In genomic region chr10:80876028-80876427, GRCm38 (mm10) we compare ENCODE assay signal across 8 mouse cellular contexts. TPM values are rescaled to one million over a fixed set of nuclear protein-coding genes. Genes with fewer than 3 reads are reported as not detected.
DNase-seq lines count a peak whose midpoint lies in the region; ATAC-seq and TF ChIP-seq lines count a peak whose summit lies in the region.

No protein-coding gene starts in this region.

- no peaks in the 10 kb centered on the region for H3K27me3 ChIP-seq in intestine, postnatal 0 days (replicated peaks; ENCODE audit: control insufficient read depth, insufficient read depth, low read length)
- H3K27me3 ChIP-seq in splenic B cell, adult 2 months (ENCODE audit: control insufficient read depth, insufficient read depth, low read length, poor library complexity, severe bottlenecking) = 0 out of 2 replicates have a peak, but pooled peaks cover 1% of the 10 kb centered on the region

- H3K27ac ChIP-seq in intestine, postnatal 0 days (ENCODE audit: low read depth, low read length) = no peak overlapping the region

- 30% methylated on average over 5 of the region's 5 CpGs for WGBS in intestine, postnatal 0 days

- no peak overlapping the region for H3K9ac ChIP-seq in intestine, postnatal 0 days (ENCODE audit: low read depth, low read length)

- no peak overlapping the region for H3K4me2 ChIP-seq in intestine, postnatal 0 days (replicated peaks; ENCODE audit: low read depth)

- no peaks in the 10 kb centered on the region for H3K4me1 ChIP-seq in intestine, postnatal 0 days (replicated peaks; ENCODE audit: control insufficient read depth, insufficient read depth, low read length)

- DNase-seq in gastrocnemius, adult 18-20 months (ENCODE audit: low spot score) = peak; percentile 70
- no peak for DNase-seq in gastrocnemius, postnatal 25 days
- DNase-seq in urinary bladder, postnatal 25 days (ENCODE audit: low spot score) = peak; percentile 38
- DNase-seq in urinary bladder, adult 2 months (ENCODE audit: low spot score) = no peak
- peak; percentile 80 for DNase-seq in embryo, embryonic 10.5 days (ENCODE audit: low spot score)
- peak; percentile 67 for DNase-seq in lung, postnatal 14 days
- peak; percentile 84 for DNase-seq in splenic B cell, adult 2 months (ENCODE audit: low read depth, low spot score)

- TF ChIP-seq CTCF in intestine, postnatal 0 days (IDR thresholded peaks at IDR 0.05; ENCODE audit: low read depth) = peak; percentile 88

- H3K9me3 ChIP-seq in intestine, postnatal 0 days (ENCODE audit: control insufficient read depth) = no peaks in the 10 kb centered on the region

- ATAC-seq in intestine, postnatal 0 days = no peak

- no peak overlapping the region for H3K4me3 ChIP-seq in intestine, postnatal 0 days (ENCODE audit: low read depth, low read length)

- no peaks in the 10 kb centered on the region for H3K36me3 ChIP-seq in intestine, postnatal 0 days (ENCODE audit: control insufficient read depth, insufficient read depth)
- H3K36me3 ChIP-seq in splenic B cell, adult 2 months (ENCODE audit: control insufficient read depth, insufficient read depth, low read length, poor library complexity, severe bottlenecking) = no peaks in the 10 kb centered on the region

RNA-seq across cellular contexts. Expression of gene Tmprss9, which starts 4.4 kb away (rescaled TPM):
- total RNA-seq in gastrocnemius, adult 18-20 months (2021) = not detected
- total RNA-seq in gastrocnemius, postnatal 25 days (2021) = not detected
- 0.44 and 0.49 TPM in 2 replicates for polyA plus RNA-seq in urinary bladder, adult 2 months (2012; rRNA removed)
- polyA plus RNA-seq in intestine, postnatal 0 days (2015; fragmentation: Nextera tagmentation; extraction: Ambion mirVana) = not detected in 2 replicates

RNA-seq across cellular contexts. Expression of gene Sppl2b, which starts 21.0 kb away (rescaled TPM):
- 10 to 100 TPM; 12.4 to 12.6 TPM for total RNA-seq in gastrocnemius, adult 18-20 months (2021)
- 10 to 100 TPM; 21.7 to 23.6 TPM for total RNA-seq in gastrocnemius, postnatal 25 days (2021)
- polyA plus RNA-seq in urinary bladder, adult 2 months (2012; rRNA removed) = 33.0 and 37.4 TPM in 2 replicates
- polyA plus RNA-seq in intestine, postnatal 0 days (2015; fragmentation: Nextera tagmentation; extraction: Ambion mirVana) = 12.9 and 13.4 TPM in 2 replicates

RNA-seq across cellular contexts. Expression of gene Lsm7, which starts 21.0 kb away (rescaled TPM):
- total RNA-seq in gastrocnemius, adult 18-20 months (2021) = 10 to 100 TPM; 12.6 to 14.7 TPM
- 10 to 100 TPM; 19.0 to 22.3 TPM for total RNA-seq in gastrocnemius, postnatal 25 days (2021)
- 117 and 147 TPM in 2 replicates for polyA plus RNA-seq in urinary bladder, adult 2 months (2012; rRNA removed)
- polyA plus RNA-seq in intestine, postnatal 0 days (2015; fragmentation: Nextera tagmentation; extraction: Ambion mirVana) = 129 and 130 TPM in 2 replicates

RNA-seq across cellular contexts. Expression of gene Timm13, which starts 24.7 kb away (rescaled TPM):
- total RNA-seq in gastrocnemius, adult 18-20 months (2021) = 100 to 1,000 TPM; 109 to 127 TPM
- 100 to 1,000 TPM; 114 to 125 TPM for total RNA-seq in gastrocnemius, postnatal 25 days (2021)
- polyA plus RNA-seq in urinary bladder, adult 2 months (2012; rRNA removed) = 111 and 113 TPM in 2 replicates
- 358 and 367 TPM in 2 replicates for polyA plus RNA-seq in intestine, postnatal 0 days (2015; fragmentation: Nextera tagmentation; extraction: Ambion mirVana)

RNA-seq across cellular contexts. Expression of gene Lingo3, which starts 32.2 kb away (rescaled TPM):
- total RNA-seq in gastrocnemius, adult 18-20 months (2021) = 10 to 100 TPM in 1 of 2 experiments, 1 to 10 TPM in 1; 8.3 to 12.6 TPM
- total RNA-seq in gastrocnemius, postnatal 25 days (2021) = 10 to 100 TPM; 13.3 to 15.5 TPM
- polyA plus RNA-seq in urinary bladder, adult 2 months (2012; rRNA removed) = not detected in 2 replicates
- 0.04 TPM in 1 of 2 replicates, not detected in the other for polyA plus RNA-seq in intestine, postnatal 0 days (2015; fragmentation: Nextera tagmentation; extraction: Ambion mirVana)

Comparison
In these comparisons a context has a peak if more than half of its experiments do, and no peak if none do; other contexts are left out.
1. DNase-seq: peak in gastrocnemius, adult 18-20 months (single experiment), urinary bladder, postnatal 25 days (single experiment), embryo, embryonic 10.5 days (single experiment), lung, postnatal 14 days (single experiment) and splenic B cell, adult 2 months (single experiment); none in gastrocnemius, postnatal 25 days (single experiment) and urinary bladder, adult 2 months (single experiment).